Mouse (Mus musculus): ENCODE results near the gene Cep97.

GRCm38 (mm10) chr16:55905370-55905769, 29.3 kb downstream of the Cep97 start:
- TF ChIP-seq CTCF (IDR thresholded peaks at IDR 0.05; ENCODE audit: low read depth, low read length) = no peak
- no peak for TF ChIP-seq EP300 (IDR thresholded peaks at IDR 0.05; ENCODE audit: insufficient read depth, low read depth, low read length)

Measured in ES-Bruce4 (cell line).